Mouse (Mus musculus): Measurements from ENCODE around the gene Wnk2. TPM values are rescaled to one million over a fixed set of nuclear protein-coding genes. Genes with fewer than 3 reads are reported as not detected.

Wnk2 gene
- polyA plus RNA-seq, 1 experiment from 2014 or later: 0.36 TPM

DNA sequence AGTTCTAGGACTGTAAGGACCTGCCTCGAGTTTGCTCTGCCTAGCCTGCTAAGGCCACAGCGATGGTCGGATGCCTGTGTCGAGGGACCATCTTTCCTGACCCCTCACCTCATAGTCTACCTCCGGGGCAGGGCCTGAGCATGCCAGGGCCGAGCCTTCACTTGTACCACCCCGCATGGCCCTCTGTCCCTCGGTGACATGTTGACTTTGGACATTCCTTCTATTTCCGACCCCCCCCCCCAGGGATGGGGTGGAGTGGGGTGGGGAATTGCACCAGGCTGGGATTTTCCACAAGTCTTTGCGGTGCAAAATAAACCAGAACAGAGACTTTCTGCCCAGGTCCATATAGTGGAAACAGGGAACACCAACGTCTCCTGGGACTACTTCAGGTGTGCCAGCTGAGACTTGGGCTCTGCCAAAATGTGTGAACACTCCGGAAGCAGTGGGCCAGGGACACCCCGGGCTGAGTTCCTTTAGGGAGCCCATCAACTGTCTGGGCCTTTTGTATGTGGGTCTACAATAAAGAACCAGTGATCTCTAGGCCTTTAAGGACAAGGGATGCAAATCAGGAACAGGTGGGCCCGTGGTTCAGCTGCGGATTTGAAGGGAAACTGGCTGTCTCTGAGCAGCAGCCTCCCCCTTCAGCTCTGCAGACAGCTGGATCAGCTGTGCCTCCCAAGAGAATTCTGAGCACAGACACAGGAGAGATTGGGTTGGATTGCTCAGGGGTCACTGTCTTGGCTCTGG lies 40.6 kb upstream of the Wnk2 start:
- peaks cover 24% of the 10 kb centered on the region for H3K4me1 ChIP-seq (ENCODE audit: insufficient read depth, low read depth, low read length)
- no peaks in the 10 kb centered on the region for H3K9me3 ChIP-seq (ENCODE audit: low read length)
- H3K27me3 ChIP-seq (replicated peaks; ENCODE audit: insufficient read depth, low read length): no peaks in the 10 kb centered on the region
- WGBS: 26% methylated on average over 15 of the region's 15 CpGs
- H3K4me3 ChIP-seq (ENCODE audit: low read depth, low read length): peak overlapping the region; percentile 83
- peak overlapping the region; percentile 100 for H3K4me2 ChIP-seq (replicated peaks; ENCODE audit: low read depth, low read length)
- ATAC-seq (no peak), DNase-seq (ENCODE audit: low spot score) (no peak)
- TF ChIP-seq CTCF (IDR thresholded peaks at IDR 0.05) (no peak), EP300 (IDR thresholded peaks at IDR 0.05) (no peak)
- no peaks in the 10 kb centered on the region for H3K36me3 ChIP-seq (ENCODE audit: insufficient read depth, low read length)
- peak overlapping the region; percentile 91; the same call in 1 of the 2 replicates for H3K27ac ChIP-seq (ENCODE audit: low read length)
- H3K9ac ChIP-seq (replicated peaks; ENCODE audit: low read depth): peak overlapping the region; percentile 79; the same call in 1 of the 2 replicates

DNA sequence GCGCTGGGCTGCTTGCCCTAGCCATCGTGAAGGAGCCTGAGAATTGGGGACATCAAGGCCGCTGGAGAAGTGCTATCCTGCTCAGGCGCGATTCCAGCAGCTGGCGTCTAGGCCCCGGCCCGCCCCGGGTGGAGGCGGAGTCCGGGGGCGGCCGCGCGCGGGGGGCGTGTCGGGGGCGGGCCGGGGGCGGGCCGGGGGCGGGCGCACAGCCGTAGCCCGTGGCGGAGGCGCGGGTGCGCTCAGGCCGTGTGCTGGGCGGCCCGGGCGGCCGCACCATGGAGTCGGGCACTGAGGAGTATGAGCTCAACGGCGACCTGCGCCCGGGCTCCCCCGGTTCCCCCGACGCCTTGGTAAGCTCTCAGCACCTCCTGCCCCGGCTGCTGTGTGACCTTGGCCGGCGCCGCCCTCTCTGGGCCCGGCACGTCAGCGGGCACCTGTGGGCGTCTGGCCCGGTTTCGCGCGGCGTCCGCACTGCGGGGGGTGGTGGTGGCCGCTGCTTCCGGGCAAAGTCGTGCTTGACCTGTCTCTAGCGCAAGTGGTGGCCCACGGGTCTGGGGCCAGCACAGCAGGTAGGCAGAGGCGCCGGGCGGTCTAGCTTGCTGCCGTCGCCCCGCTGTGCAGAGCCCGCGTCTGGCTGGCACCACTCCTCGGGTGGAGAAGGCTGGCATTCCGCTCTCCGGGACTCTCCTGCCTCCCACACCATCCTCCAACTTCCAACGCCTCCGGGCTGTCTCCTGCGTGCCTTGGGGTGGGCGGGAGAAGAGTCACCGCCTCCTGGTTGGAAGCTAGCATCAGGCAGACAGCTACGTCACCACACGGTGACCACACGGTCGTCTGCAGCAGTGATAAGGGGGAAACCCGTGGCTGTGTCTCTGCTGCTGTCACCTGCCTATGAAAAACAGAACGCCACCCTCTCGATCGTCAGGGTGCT lies 39.7 kb upstream of the Wnk2 start, which contains the start of gene Ninj1:
TSS of gene Ninj1 (plus strand) at position 198 of the 931 bp plus-strand sequence.
- Histone ChIP-seq H3K4me2 (replicated peaks; ENCODE audit: low read depth, low read length) (peak within 1 kb of the TSS; percentile 100), H3K36me3 (ENCODE audit: insufficient read depth, low read length) (no peaks in the 10 kb centered on the region), H3K9me3 (ENCODE audit: low read length) (no peaks in the 10 kb centered on the region), H3K27ac (ENCODE audit: low read length) (peak within 1 kb of the TSS; percentile 91), H3K4me1 (ENCODE audit: insufficient read depth, low read depth, low read length) (peaks cover 24% of the 10 kb centered on the region), H3K27me3 (replicated peaks; ENCODE audit: insufficient read depth, low read length) (no peaks in the 10 kb centered on the region), H3K4me3 (ENCODE audit: low read depth, low read length) (peak within 1 kb of the TSS; percentile 83), H3K9ac (replicated peaks; ENCODE audit: low read depth) (peak within 1 kb of the TSS; percentile 79)
- under 1% methylated on average over 40 of the region's 87 CpGs for WGBS
- DNase-seq (ENCODE audit: low spot score): peak; percentile 91
- ATAC-seq: peak; percentile 96
- TF ChIP-seq CTCF (IDR thresholded peaks at IDR 0.05): 0 out of 2 replicates have a peak, but pooled peaks have one; percentile 1
- no peak for TF ChIP-seq EP300 (IDR thresholded peaks at IDR 0.05)

DNA sequence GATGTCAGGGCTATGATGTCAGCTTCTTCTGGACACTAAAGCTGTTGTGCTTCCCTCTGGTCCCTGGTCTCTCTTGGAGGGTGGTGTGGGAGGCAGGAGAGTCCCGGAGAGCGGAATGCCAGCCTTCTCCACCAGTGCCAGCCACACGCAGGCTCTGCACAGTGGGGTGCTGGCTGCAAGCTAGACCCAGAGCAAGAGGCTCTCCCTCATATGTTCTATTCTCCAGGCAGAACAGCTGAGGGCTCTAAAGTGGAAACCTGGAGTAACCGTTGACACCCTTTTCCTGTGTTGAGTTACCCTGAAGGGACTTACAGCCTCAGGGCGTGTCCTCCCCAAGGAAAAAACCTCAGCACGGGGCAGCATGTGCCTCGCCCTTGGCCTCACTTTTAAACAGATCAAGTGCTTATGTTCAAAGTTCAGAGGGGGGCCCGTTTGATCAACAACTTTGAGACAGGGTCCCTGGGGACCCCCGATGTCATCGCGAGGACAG lies 39.0 kb upstream of the Wnk2 start:
- no peaks in the 10 kb centered on the region for H3K36me3 ChIP-seq (ENCODE audit: insufficient read depth, low read length)
- ATAC-seq (peak; percentile 51), DNase-seq (ENCODE audit: low spot score) (peak; percentile 72)
- H3K27ac ChIP-seq (ENCODE audit: low read length): peak overlapping the region; percentile 91
- H3K9ac ChIP-seq (replicated peaks; ENCODE audit: low read depth): peak overlapping the region; percentile 79
- no peaks in the 10 kb centered on the region for H3K27me3 ChIP-seq (replicated peaks; ENCODE audit: insufficient read depth, low read length)
- H3K4me1 ChIP-seq (ENCODE audit: insufficient read depth, low read depth, low read length): peaks cover 24% of the 10 kb centered on the region
- H3K9me3 ChIP-seq (ENCODE audit: low read length): no peaks in the 10 kb centered on the region
- H3K4me2 ChIP-seq (replicated peaks; ENCODE audit: low read depth, low read length): peak overlapping the region; percentile 100
- TF ChIP-seq CTCF (IDR thresholded peaks at IDR 0.05) (no peak), EP300 (IDR thresholded peaks at IDR 0.05) (no peak)
- 16% methylated on average over 11 of the region's 11 CpGs for WGBS
- H3K4me3 ChIP-seq (ENCODE audit: low read depth, low read length): peak overlapping the region; percentile 83; the same call in 1 of the 2 replicates

DNA sequence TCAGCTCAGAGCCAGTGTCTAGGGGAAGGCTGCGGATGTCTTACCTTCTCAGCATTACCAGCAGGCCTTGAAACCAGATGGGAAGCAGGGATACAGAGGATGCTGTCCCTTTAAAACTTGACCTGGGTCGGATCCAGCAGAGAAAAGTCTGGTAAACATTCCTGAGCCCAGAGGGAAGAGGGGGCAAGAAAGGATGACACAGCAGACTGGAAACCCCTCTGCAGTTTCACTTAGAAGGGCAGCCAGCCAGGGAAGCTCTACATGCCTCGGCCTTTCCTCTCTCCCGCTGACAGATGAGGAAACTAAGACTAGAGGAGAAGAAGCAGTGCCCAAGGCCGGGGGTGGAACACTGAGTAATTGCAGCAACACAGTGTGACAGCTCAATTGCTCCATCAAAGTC lies 35.8 kb upstream of the Wnk2 start:
- H3K36me3 ChIP-seq (ENCODE audit: insufficient read depth, low read length): no peaks in the 10 kb centered on the region
- ATAC-seq (no peak), DNase-seq (ENCODE audit: low spot score) (peak; percentile 34)
- H3K27ac ChIP-seq (ENCODE audit: low read length): no peak overlapping the region
- H3K4me2 ChIP-seq (replicated peaks; ENCODE audit: low read depth, low read length): no peak overlapping the region
- no peak overlapping the region for H3K9ac ChIP-seq (replicated peaks; ENCODE audit: low read depth)
- WGBS: 34% methylated on average over 5 of the region's 5 CpGs
- TF ChIP-seq CTCF (IDR thresholded peaks at IDR 0.05): no peak
- TF ChIP-seq EP300 (IDR thresholded peaks at IDR 0.05): no peak
- no peaks in the 10 kb centered on the region for H3K27me3 ChIP-seq (replicated peaks; ENCODE audit: insufficient read depth, low read length)
- peaks cover 13% of the 10 kb centered on the region for H3K4me1 ChIP-seq (ENCODE audit: insufficient read depth, low read depth, low read length)
- H3K9me3 ChIP-seq (ENCODE audit: low read length): no peaks in the 10 kb centered on the region
- H3K4me3 ChIP-seq (ENCODE audit: low read depth, low read length): no peak overlapping the region

DNA sequence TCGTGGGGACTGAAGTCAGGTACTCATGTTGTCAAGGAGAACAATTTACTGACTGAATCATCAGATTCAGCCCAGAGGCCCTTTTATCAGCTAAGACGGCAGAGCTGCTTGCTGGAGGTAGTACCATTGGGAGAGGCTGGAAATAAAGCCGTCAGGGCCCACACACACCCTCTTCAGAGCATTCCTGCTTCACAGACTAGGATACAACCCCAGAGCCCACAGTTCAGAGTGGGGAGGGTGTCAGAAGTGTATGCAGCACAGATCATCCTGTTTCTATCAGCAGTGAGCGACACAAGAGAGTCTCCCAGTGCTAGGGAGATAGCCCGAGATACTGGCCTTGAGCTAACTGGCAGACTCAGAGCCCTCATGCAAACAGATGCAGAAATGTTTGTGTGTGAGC lies 35.3 kb upstream of the Wnk2 start:
- TF ChIP-seq EP300 (IDR thresholded peaks at IDR 0.05): no peak
- TF ChIP-seq CTCF (IDR thresholded peaks at IDR 0.05): no peak
- no peak for ATAC-seq
- WGBS: 57% methylated on average over 5 of the region's 5 CpGs
- Histone ChIP-seq H3K9me3 (ENCODE audit: low read length) (no peaks in the 10 kb centered on the region), H3K9ac (replicated peaks; ENCODE audit: low read depth) (no peak overlapping the region), H3K27ac (ENCODE audit: low read length) (no peak overlapping the region), H3K27me3 (replicated peaks; ENCODE audit: insufficient read depth, low read length) (no peaks in the 10 kb centered on the region), H3K36me3 (ENCODE audit: insufficient read depth, low read length) (no peaks in the 10 kb centered on the region), H3K4me1 (ENCODE audit: insufficient read depth, low read depth, low read length) (peaks cover 12% of the 10 kb centered on the region), H3K4me2 (replicated peaks; ENCODE audit: low read depth, low read length) (no peak overlapping the region), H3K4me3 (ENCODE audit: low read depth, low read length) (no peak overlapping the region)
- no peak for DNase-seq (ENCODE audit: low spot score)

Measured in lung, postnatal 0 days (tissue).